Mouse (Mus musculus): ENCODE measurements around the gene Szt2. TPM values are rescaled to one million over a fixed set of nuclear protein-coding genes. Genes with fewer than 3 reads are reported as not detected.
A peak's percentile ranks its signal among the peaks of the same experiment; 100 is the strongest.

The Szt2 gene
- 22.5 and 28.0 TPM in 2 replicates for polyA plus RNA-seq (2012; rRNA removed)

GRCm38 (mm10) chr4:118409142-118409900 lies at the start of gene Szt2, which contains the start of gene Med8:
Szt2 (minus strand) TSS chr4:118409273.
Med8 (plus strand) TSS chr4:118409337.
- peak; percentile 92 for DNase-seq (ENCODE audit: low read depth, low spot score)
- under 1% methylated on average over 53 of the region's 53 CpGs for WGBS

GRCm38 (mm10) chr4:118457345-118457975 lies 48.4 kb upstream of the Szt2 start, which contains the start of gene Mpl:
Mpl (minus strand) TSS chr4:118457513.
- no peak for DNase-seq (ENCODE audit: low read depth, low spot score)
- 62% methylated on average over 9 of the region's 9 CpGs for WGBS

- DNase-seq (ENCODE audit: low read depth, low spot score), result no peak
Observed at GRCm38 (mm10) chr4:118446415-118447153, 37.5 kb upstream of the Szt2 start.

DNA sequence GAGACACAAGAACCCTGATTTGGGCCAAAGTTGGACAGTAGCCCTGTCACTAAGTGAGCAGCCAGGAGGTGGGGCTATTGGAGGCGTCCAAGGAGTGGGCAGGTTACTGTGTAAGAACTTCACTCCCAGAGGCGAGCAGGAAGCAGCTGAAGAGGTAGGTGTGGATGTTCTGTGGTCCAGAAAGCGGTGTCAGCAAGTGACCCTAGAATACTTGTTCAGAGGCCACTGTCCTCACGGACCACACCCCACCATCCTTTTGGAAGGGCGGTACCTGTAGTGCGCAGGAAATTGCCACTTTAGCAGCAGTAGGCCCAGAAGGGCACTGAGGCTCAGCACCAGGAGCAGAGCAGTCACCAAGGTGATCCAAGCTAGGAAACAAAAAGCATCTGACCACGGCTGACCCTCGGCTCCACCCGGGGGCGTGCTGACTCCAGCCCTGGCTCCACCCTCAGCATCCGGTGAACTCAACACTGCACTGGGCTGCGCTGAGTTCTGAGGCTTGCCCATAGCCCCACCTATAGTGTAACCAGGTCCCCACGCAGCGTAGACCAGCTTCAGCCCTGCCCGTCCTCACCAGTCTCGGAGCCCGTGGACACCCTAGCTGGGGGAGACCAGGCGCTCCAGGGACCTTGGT lies 36.8 kb upstream of the Szt2 start:
- WGBS, result 23% methylated on average over 18 of the region's 18 CpGs

More at GRCm38 (mm10) chr4:118446415-118447153, 37.5 kb upstream of the Szt2 start:
- 28% methylated on average over 24 of the region's 24 CpGs for WGBS

GRCm38 (mm10) chr4:118445088-118445487 lies 36.0 kb upstream of the Szt2 start:
- WGBS, result 81% methylated on average over 10 of the region's 10 CpGs
- no peak for DNase-seq (ENCODE audit: low read depth, low spot score)

More for the DNA sequence above, 36.8 kb upstream of the Szt2 start:
- DNase-seq (ENCODE audit: low read depth, low spot score), result no peak

DNA sequence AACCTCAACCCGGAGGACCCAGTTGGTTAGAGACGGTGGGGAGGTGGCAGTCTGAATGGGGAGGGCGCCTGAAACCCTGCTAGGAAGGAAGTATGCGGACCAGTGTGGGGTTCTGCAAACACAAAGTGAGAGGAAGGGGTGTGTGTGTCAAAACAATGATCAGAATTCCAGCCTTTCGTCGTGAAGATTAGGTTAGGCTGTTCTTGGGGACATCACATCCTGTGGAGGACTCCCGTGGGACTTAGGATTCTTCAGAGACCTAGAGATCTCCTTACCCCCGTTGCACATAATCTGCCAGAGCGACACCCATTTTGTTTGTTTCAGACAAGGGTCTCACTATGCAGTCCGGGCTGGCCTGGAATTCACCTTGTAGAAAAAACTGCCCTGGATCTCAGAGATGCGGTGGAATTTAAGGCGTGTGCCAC lies 28.8 kb upstream of the Szt2 start:
- no peak for DNase-seq (ENCODE audit: low read depth, low spot score)
- WGBS, result 7% methylated on average over 12 of the region's 12 CpGs

DNA sequence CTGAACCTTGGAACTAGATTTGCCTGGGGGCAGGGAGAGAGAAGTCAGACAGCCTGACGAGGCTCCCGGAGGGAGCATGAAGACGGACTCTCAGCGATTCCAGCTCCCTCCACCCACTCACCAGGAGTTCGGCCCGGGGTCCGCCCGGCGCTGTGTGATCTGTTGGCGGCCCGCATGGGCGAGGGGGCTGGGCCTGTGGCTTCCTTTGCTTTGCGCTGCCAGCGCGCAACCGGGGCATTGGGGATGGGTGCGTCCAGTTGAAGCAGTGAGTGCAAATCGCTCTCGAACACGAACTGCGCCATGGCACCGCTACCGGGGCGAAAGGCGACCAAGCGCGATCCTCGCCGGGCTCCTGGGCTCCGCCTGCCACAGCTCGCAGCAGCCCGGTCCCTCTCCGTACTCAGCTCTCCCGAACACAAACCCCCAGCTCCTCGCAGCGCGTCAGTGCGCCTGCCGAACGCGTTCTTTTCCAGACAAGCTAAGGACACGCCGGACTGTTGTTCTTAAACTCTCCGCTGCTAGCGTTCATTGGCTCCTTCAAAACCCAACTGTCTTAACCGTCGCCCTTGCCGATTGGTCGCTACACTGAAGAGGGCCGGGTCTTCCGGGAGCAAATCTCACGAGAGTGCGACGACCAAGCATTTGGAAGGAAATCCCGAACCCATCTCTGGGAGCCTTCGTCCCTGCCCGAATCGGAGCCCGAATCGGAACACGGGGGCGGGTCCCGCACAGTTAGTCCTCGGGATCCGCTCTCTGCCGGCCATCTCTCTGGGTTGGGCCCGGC lies 27.9 kb upstream of the Szt2 start, which contains the start of gene Cdc20:
Cdc20 (minus strand) TSS at position 533 of the 784 bp plus-strand sequence.
- WGBS, result under 1% methylated on average over 67 of the region's 67 CpGs
- DNase-seq (ENCODE audit: low read depth, low spot score), result peak; percentile 85

DNA sequence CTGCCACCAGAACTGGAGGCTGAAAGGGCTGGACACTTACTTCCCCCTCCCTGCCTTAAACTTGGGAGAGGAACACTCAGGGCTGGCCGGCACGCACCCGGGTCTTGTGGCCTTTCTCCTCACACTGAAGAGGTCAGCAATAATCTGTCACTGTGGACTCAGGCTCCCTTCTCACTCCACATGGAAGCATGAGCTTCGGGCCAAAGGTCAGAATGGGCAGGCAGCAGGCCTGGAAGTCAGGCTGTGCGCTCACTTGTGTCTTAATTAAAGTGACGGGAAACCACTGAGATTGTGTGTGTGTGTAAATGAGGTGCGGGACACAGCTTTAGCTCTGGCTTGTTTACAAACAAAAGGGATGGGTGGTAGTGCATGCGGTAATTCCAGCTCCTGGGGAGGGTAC lies 23.3 kb upstream of the Szt2 start:
- 69% methylated on average over 8 of the region's 8 CpGs for WGBS

DNA sequence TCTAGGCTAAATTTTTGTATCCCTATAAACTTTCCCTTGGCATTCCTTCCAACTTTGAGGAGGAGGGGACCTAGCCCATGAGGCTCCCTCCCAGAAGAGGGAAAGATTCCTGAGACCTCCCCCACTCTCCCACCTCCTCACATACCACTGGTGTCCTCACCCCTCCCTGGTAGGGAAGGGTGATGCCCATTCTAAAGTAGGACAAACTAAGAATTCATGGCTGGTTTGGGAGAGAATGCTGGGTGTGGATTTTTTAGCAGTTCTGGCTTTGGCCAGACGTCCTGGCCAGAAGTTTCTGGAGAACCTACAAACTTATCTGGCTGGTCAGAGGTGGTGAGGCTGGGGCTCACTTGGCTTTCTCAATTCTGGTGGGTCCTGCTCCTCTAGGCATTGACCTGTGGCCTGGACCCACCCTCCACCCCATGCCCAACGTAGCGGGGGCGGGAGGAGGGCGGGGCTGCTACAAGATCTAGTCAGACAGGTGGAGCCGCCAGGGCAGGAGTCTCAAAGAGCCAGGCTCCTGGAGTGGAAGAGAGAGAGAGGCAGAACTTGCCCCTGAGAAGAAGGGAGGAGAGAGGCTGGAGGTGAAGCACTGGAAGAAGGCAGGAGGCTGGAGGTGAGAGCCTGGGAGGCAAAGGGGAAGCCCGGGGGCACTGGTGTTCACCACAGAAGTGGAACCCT lies 20.3 kb upstream of the Szt2 start:
- WGBS, result 29% methylated on average over 7 of the region's 7 CpGs
- DNase-seq (ENCODE audit: low read depth, low spot score), result no peak

More for the DNA sequence above, 23.3 kb upstream of the Szt2 start:
- no peak for DNase-seq (ENCODE audit: low read depth, low spot score)

DNA sequence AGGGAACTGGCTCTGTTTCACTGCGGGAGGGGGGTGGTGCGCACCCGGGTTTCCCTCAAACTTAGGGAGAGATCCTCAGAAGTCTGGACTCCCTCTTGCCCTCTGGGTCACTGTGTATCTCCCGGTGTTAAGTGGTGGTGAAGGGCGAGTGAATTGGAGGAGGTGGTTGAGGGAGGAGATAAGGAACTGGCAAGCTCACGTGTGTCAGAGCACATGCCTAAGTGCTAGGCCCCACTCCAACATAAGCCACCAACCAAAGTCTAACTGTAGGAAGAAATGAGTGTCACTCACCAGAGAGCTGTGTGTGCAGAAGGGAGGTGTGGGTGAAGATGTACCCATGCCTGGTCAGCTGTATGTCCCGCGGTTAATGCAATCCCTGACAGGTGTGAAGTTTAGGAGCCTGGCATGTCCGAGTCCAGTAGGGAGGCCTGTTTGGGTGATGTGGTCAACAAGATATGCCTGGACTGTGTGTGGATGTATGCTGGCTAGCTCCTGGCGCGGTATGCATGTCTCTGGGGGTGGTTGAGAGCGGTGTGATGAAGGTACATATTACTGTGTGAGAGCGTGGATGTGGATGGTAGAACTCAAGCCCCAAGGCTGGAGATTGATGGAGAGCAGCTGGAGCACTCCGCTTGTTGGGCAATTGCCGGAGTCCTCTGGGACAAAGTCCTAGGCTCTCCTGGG lies 19.6 kb upstream of the Szt2 start:
- WGBS, result 10% methylated on average over 15 of the region's 15 CpGs
- no peak for DNase-seq (ENCODE audit: low read depth, low spot score)

DNA sequence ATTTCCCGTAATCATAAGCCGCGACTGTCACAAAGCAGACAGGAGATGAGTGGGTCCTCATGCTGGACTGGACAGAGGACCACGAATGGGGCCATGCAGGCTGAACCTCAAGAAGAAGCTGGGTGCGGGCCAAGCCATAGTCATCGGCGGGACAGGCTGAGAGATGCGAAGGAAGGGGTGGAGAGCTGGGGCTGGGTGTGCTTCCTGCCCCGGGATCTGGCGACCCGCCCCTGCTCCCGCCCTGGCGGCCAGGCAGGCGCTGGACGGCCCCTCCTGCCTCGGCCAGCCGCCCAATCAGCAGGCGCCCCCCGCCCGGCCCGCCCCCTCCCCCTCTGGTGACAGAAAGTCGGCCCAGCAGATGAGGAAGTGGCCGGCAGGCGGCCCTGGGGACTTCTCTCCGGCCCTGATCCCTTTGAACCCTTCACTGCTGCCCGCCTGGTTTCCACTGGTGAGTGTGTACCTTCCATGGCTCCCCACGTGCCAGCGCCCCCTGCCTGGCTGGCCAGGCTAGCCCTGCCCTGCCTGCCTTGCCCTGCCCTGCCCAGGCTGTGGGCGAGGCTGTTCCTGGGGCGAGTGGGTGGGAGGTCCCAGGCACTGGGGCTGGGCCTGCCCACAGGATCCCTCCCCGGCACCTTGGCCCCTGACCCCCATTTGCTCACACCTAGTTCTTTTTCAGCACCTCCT lies 18.8 kb upstream of the Szt2 start, which contains the start of gene Elovl1:
Elovl1 (plus strand) TSS at position 326 of the 684 bp plus-strand sequence.
- whole genome bisulfite sequencing, result under 1% methylated on average over 31 of the region's 31 CpGs
- DNase-seq (ENCODE audit: low read depth, low spot score), result no peak

DNA sequence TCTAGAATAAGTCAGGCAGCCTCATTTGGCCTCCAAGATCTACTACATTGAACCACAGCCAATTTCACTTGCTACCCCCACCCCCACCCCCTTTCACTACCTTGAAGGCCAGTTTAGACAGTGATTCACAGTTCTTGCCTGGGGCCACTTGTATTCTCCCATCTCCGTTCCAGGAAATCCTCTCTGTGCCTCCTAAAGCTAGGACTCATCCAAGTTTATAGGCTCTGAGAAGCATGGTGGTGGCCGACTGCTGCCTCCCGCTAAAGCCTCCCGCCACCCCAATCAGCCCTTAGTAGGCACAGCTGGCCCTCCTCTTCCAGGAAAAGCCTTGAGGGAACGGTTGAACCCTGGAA lies 18.3 kb upstream of the Szt2 start:
- no peak for DNase-seq (ENCODE audit: low read depth, low spot score)
- WGBS, result 2% methylated on average over 5 of the region's 5 CpGs

GRCm38 (mm10) chr4:118425374-118425773 lies 16.3 kb upstream of the Szt2 start:
- WGBS, result 90% methylated on average over 1 of the region's 1 CpGs
- DNase-seq (ENCODE audit: low read depth, low spot score), result no peak

DNA sequence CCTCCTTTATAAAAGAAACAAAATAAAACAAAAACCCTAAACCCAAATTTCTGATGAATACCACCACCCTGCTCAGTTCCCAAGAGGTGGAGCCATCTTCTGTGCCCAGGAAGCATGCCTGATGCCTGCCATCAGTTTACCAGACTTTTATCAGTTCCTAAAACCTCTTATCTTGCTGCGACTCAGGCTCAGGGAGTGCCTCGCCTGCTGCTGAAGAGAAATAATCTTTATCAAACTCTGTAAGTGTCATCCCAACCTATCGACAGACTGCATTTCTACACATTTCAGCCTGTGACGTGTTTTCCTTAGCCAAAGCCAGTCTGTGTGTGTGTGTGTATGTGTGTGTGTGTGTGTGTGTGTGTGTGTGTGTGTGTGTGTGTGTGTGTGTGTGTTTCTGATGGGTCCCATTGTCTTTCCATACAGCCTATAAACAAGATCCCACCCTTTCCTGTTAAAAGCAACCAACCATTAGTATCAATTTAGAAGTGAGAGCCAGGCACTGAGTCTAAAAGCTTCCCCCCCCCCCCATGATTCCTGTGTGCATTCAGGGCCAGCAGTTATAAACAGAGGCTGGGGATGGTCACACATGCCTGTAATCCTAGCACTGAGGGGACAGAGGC lies 15.6 kb upstream of the Szt2 start:
- WGBS, result 84% methylated on average over 4 of the region's 4 CpGs
- DNase-seq (ENCODE audit: low read depth, low spot score), result no peak

- 42% methylated on average over 3 of the region's 3 CpGs for WGBS
- DNase-seq (ENCODE audit: low read depth, low spot score), result peak; percentile 37
Observed at GRCm38 (mm10) chr4:118421384-118421783, 12.3 kb upstream of the Szt2 start.

DNA sequence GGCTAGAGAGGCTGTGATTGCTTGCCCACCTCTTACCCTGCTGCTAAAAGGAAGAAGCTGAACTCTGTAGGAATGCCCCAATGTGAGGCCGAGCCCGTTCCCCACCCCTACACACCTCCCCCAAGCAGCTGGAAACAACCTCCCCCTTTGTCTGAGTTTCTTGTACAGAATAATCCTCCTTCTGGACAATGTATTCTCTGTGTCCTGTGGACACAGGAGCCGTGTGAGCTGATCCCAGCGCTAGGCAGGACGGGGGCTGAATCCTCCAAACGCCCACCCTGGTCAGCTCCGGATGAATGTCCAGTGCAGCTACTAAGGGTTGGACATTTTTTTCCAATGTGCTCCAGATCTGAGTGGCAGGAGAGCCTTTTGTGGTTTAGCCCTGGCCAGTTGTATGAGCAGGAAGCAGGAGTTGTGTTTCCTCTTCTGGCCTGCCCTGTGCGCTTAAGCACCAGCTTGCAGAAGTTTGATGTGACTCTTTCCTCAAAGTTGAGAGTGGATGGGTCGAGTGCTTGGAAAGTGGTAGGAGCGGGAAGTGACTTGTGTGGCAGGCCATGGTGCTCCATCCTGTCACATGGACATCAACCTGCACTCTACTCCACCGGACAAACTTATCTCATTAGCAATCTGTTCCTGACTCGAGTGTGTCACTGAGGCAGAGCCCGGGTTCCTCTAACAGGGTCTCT lies 8.2 kb upstream of the Szt2 start:
- DNase-seq (ENCODE audit: low read depth, low spot score), result no peak
- WGBS, result 88% methylated on average over 13 of the region's 13 CpGs
